Mouse (Mus musculus): Measurements from ENCODE around the gene Uvssa.

The Uvssa gene

GRCm38 (mm10) chr5:33372331-33373038 lies 5.9 kb upstream of the Uvssa start:
- peak; percentile 56 to 59 for DNase-seq

GRCm38 (mm10) chr5:33377176-33377575 lies 1.2 kb upstream of the Uvssa start:
- DNase-seq: no peak

GRCm38 (mm10) chr5:33377801-33378301 lies 498 bp upstream of the Uvssa start:
- peak in 1 of 2 experiments; percentile 32 for DNase-seq

- peak; percentile 28 to 44 for DNase-seq
Measured at GRCm38 (mm10) chr5:33387550-33387949, 9.2 kb downstream of the Uvssa start.

GRCm38 (mm10) chr5:33393803-33394202 lies 15.5 kb downstream of the Uvssa start:
- peak; percentile 68 to 79 for DNase-seq

GRCm38 (mm10) chr5:33395693-33396092 lies 17.3 kb downstream of the Uvssa start:
- DNase-seq: no peak

- DNase-seq: no peak
Measured at GRCm38 (mm10) chr5:33396828-33397227, 18.5 kb downstream of the Uvssa start.

GRCm38 (mm10) chr5:33400819-33401218 lies 22.5 kb downstream of the Uvssa start:
- DNase-seq: no peak

- DNase-seq: no peak
Measured at GRCm38 (mm10) chr5:33420313-33420712, 42.0 kb downstream of the Uvssa start.

- no peak for DNase-seq
Measured at GRCm38 (mm10) chr5:33427461-33427860, 49.1 kb downstream of the Uvssa start.

- DNase-seq: peak in 1 of 2 experiments; percentile 11
Measured at GRCm38 (mm10) chr5:33430106-33430505, 51.8 kb downstream of the Uvssa start.

- DNase-seq: peak in 1 of 2 experiments; percentile 29
Measured at GRCm38 (mm10) chr5:33430511-33431172, 52.3 kb downstream of the Uvssa start.

- peak in 1 of 2 experiments; percentile 36 for DNase-seq
Measured at GRCm38 (mm10) chr5:33431173-33432005, 53.0 kb downstream of the Uvssa start.

- DNase-seq: peak in 1 of 2 experiments; percentile 21
Measured at GRCm38 (mm10) chr5:33432057-33432935, 53.9 kb downstream of the Uvssa start.

GRCm38 (mm10) chr5:33433201-33434138 lies 55.1 kb downstream of the Uvssa start, which contains the start of gene Nkx1-1:
Gene Nkx1-1, minus strand, starts transcription at chr5:33433976.
- peak in 1 of 2 experiments; percentile 30 for DNase-seq

- DNase-seq: peak in 1 of 2 experiments; percentile 16
Measured at GRCm38 (mm10) chr5:33434141-33434780, 55.9 kb downstream of the Uvssa start.

- DNase-seq: no peak
Measured at GRCm38 (mm10) chr5:33435151-33435550, 56.8 kb downstream of the Uvssa start.

GRCm38 (mm10) chr5:33435941-33436340 lies 57.6 kb downstream of the Uvssa start:
- no peak for DNase-seq

- DNase-seq: peak; percentile 25 to 43
Measured at GRCm38 (mm10) chr5:33438214-33438613, 59.9 kb downstream of the Uvssa start.

All from cerebellum, adult 18-20 months (tissue).